Mouse (Mus musculus): ENCODE measurements around the gene 0610040J01Rik.

DNA sequence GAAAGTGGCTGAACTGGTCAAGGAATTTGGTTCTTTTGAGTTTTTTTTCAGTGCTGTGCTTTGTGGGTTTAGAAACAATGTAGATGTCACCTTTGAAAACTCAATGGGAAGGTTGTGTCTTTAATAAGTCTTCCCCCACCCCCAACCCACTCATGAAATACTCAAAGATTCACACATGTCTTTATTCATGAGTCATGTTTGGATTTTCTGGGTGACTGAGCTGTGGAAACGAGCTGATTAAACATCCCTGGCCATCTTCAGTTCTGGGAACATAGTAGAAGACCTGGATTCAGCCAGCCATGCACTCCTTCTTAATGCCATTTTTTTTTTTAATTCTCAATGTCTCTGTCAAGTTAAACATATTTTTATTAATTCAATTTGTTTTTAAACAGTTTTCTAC, 38.6 kb upstream of the 0610040J01Rik start:
- TF ChIP-seq CTCF (IDR thresholded peaks at IDR 0.05; ENCODE audit: low read depth), result no peak
- no peak for TF ChIP-seq EP300 (IDR thresholded peaks at IDR 0.05; ENCODE audit: low read depth)

All from heart, postnatal 0 days (tissue).